Mouse (Mus musculus) embryonic facial prominence, embryonic 15.5 days (tissue): ENCODE measurements around the gene Sipa1l1. TPM values are rescaled to one million over a fixed set of nuclear protein-coding genes. Genes with fewer than 3 reads are reported as not detected.

ENCODE experiments used
- ATAC-seq: fragments of 200-750 bp; cut with Nextera tagmentation; 2 replicates; pipeline ENCODE4 v1.8.0; 2017; ENCODE audit warnings: low read depth, moderate TSS enrichment; ENCODE audit not compliant: insufficient number of reproducible peaks, low FRiP score, low TSS enrichment
- H3K27ac ChIP-seq: fragments of 300-500 bp; sonication (generic); replicated peaks from 2 replicates; pipeline ENCODE4 v1.5.1; 2015; ENCODE audit warnings: mild to moderate bottlenecking, inconsistent platforms
- H3K27me3 ChIP-seq: fragments of 300-500 bp; sonication (generic); 2 replicates; pipeline ENCODE4 v1.6.1; 2015; ENCODE audit warnings: inconsistent platforms
- H3K36me3 ChIP-seq: fragments of 300-500 bp; sonication (generic); 2 replicates; pipeline ENCODE4 v1.6.1; 2015; ENCODE audit warnings: mild to moderate bottlenecking, inconsistent platforms
- H3K4me1 ChIP-seq: fragments of 300-500 bp; sonication (generic); 2 replicates; pipeline ENCODE4 v1.6.1; 2015; ENCODE audit warnings: inconsistent platforms
- H3K4me2 ChIP-seq: fragments of 300-500 bp; sonication (generic); replicated peaks from 2 replicates; pipeline ENCODE4 v1.6.1; 2015; ENCODE audit warnings: mild to moderate bottlenecking, inconsistent platforms
- H3K4me3 ChIP-seq: fragments of 300-500 bp; sonication (generic); replicated peaks from 2 replicates; pipeline ENCODE4 v1.5.1; 2015; ENCODE audit warnings: mild to moderate bottlenecking, inconsistent platforms
- H3K9ac ChIP-seq: fragments of 300-500 bp; sonication (generic); 2 replicates; pipeline ENCODE4 v1.6.1; 2015; ENCODE audit warnings: inconsistent platforms
- H3K9me3 ChIP-seq: fragments of 300-500 bp; sonication (generic); replicated peaks from 2 replicates; pipeline ENCODE4 v1.6.1; 2016; ENCODE audit warnings: inconsistent platforms
- WGBS: fragments of 180-500 bp; shearing (Covaris S2); methylation state at CpG from one replicate; pipeline ENCODE4 v1.1.7; 2015; 5-methylcytosine and 5-hydroxymethylcytosine counted together
- polyA plus RNA-seq: library from polyadenylated mRNA; unstranded; fragments of >200 nt; fragmentation: Nextera tagmentation; extraction: Ambion mirVana; gene quantifications from 2 replicates; pipeline ENCODE4 v1.2.1, GENCODE M21; 2015

Gene Sipa1l1
- polyA plus RNA-seq, 1 experiment from 2014 or later: 29.8 TPM

DNA sequence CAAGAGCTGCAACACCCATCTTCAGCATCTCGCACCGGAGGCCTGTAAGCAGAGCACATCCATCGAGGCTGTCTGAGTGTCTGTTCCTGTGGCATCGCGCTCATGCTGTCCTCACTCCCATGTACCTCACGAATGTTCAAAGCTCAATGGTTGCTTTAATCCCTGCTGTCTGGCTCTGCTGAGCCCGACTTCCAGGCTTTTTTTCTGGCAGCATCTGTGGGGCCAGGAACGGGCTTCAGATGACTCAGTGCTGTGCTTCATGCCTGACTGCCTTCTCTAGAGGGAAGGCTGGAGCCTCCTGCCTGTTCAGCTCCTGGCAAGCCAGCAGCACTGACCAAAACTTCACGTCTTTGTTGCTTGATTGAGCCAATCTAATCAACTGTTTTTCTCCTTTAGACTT, 228.6 kb downstream of the Sipa1l1 start:
- no peaks in the 10 kb centered on the region for H3K9me3 ChIP-seq
- no peak overlapping the region for H3K4me3 ChIP-seq
- peaks cover 14% of the 10 kb centered on the region; the same call in 1 of the 2 replicates for H3K36me3 ChIP-seq
- no peak overlapping the region for H3K27ac ChIP-seq
- no peak for ATAC-seq
- H3K4me2 ChIP-seq: no peak overlapping the region
- H3K4me1 ChIP-seq: peaks cover 28% of the 10 kb centered on the region
- no peak overlapping the region for H3K9ac ChIP-seq
- H3K27me3 ChIP-seq: no peaks in the 10 kb centered on the region
- WGBS: 51% methylated on average over 9 of the region's 9 CpGs

DNA sequence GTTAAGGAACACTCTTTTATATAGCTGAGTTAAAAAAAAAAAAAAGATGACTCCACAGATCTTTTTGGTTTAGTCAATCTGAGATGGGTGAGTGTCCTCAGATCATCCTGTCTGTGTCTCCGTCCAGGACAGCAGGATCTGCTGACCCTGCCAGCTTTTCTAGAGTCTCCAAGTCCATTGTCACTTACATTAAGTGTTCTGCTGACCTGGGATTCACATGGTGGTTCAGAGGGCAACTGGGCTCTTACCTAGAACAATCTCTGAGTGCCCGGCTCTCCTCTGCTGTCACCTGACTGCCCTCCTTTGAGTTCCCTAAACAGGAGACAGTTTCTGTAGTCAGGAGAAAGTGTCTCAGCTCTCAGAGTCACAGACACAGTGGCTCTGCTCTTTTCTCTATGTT, 229.8 kb downstream of the Sipa1l1 start:
- H3K9me3 ChIP-seq: no peaks in the 10 kb centered on the region
- peaks cover 19% of the 10 kb centered on the region for H3K36me3 ChIP-seq
- H3K9ac ChIP-seq: no peak overlapping the region
- H3K4me2 ChIP-seq: no peak overlapping the region
- H3K27me3 ChIP-seq: no peaks in the 10 kb centered on the region
- no peak overlapping the region for H3K27ac ChIP-seq
- no peak overlapping the region for H3K4me3 ChIP-seq
- ATAC-seq: no peak
- peaks cover 27% of the 10 kb centered on the region for H3K4me1 ChIP-seq
- WGBS: 93% methylated on average over 2 of the region's 2 CpGs

GRCm38 (mm10) chr12:82399971-82400720, 231.0 kb downstream of the Sipa1l1 start:
- H3K4me3 ChIP-seq: no peak overlapping the region
- H3K4me2 ChIP-seq: no peak overlapping the region
- H3K4me1 ChIP-seq: peaks cover 20% of the 10 kb centered on the region; the same call in 1 of the 2 replicates
- 80% methylated on average over 6 of the region's 6 CpGs for WGBS
- H3K27ac ChIP-seq: no peak overlapping the region
- H3K9ac ChIP-seq: no peak overlapping the region
- H3K36me3 ChIP-seq: peaks cover 20% of the 10 kb centered on the region
- H3K27me3 ChIP-seq: no peaks in the 10 kb centered on the region
- H3K9me3 ChIP-seq: no peaks in the 10 kb centered on the region
- ATAC-seq: no peak

- Histone ChIP-seq H3K36me3 (peaks cover 20% of the 10 kb centered on the region), H3K4me2 (no peak overlapping the region), H3K4me1 (peaks cover 20% of the 10 kb centered on the region; the same call in 1 of the 2 replicates), H3K27ac (no peak overlapping the region), H3K9ac (no peak overlapping the region), H3K9me3 (no peaks in the 10 kb centered on the region), H3K4me3 (no peak overlapping the region), H3K27me3 (no peaks in the 10 kb centered on the region)
- 53% methylated on average over 7 of the region's 7 CpGs for WGBS
- ATAC-seq: no peak
Observed at GRCm38 (mm10) chr12:82400783-82401182, 231.7 kb downstream of the Sipa1l1 start.

DNA sequence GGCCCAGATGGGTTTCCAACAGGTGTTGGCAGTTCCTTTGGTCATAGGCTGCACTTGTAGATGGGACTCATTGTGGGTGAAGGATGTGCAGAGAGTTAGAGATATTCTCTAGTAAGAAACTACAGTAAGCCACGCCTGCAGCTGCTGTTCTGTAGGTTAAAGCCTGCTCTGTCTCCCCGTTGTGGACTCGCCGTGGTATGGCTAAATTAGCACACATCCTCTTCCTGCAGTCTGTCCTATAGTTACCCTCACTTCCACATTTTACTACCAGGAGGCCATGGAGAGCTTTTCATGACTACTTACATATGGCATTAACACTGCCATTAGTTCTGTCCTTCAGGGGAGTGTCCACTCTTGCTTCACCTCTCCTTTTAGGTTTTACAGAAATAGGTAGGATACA, 232.3 kb downstream of the Sipa1l1 start:
- no peak overlapping the region for H3K4me3 ChIP-seq
- no peak overlapping the region for H3K27ac ChIP-seq
- H3K9me3 ChIP-seq: no peaks in the 10 kb centered on the region
- WGBS: 57% methylated on average over 4 of the region's 4 CpGs
- no peaks in the 10 kb centered on the region for H3K27me3 ChIP-seq
- peaks cover 20% of the 10 kb centered on the region; the same call in 1 of the 2 replicates for H3K4me1 ChIP-seq
- no peak overlapping the region for H3K4me2 ChIP-seq
- H3K9ac ChIP-seq: no peak overlapping the region
- ATAC-seq: no peak
- H3K36me3 ChIP-seq: peaks cover 15% of the 10 kb centered on the region

DNA sequence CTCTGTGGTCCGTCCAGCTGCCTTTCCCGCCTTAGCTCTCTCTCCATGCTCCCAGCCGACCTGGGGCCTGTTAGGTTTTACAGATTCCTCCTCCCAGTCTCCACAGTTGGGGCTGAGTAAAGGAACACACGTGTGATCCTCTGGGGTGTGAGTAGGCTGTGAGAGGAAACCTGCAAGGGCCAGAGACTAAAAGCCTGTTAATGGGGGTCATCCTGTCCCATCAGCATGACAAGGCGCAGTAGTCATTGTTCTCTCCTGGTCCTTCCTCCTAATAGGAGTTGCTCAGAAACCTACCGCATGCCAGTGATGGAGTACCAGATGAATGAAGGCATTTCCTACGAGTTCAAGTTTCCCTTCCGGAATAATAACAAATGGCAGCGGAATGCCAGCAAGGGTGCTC, 233.5 kb downstream of the Sipa1l1 start:
- Histone ChIP-seq H3K27ac (no peak overlapping the region), H3K4me2 (no peak overlapping the region), H3K4me1 (peaks cover 22% of the 10 kb centered on the region), H3K27me3 (no peaks in the 10 kb centered on the region), H3K4me3 (no peak overlapping the region), H3K9ac (no peak overlapping the region), H3K36me3 (peaks cover 10% of the 10 kb centered on the region), H3K9me3 (no peaks in the 10 kb centered on the region)
- WGBS: 80% methylated on average over 9 of the region's 9 CpGs
- ATAC-seq: no peak

DNA sequence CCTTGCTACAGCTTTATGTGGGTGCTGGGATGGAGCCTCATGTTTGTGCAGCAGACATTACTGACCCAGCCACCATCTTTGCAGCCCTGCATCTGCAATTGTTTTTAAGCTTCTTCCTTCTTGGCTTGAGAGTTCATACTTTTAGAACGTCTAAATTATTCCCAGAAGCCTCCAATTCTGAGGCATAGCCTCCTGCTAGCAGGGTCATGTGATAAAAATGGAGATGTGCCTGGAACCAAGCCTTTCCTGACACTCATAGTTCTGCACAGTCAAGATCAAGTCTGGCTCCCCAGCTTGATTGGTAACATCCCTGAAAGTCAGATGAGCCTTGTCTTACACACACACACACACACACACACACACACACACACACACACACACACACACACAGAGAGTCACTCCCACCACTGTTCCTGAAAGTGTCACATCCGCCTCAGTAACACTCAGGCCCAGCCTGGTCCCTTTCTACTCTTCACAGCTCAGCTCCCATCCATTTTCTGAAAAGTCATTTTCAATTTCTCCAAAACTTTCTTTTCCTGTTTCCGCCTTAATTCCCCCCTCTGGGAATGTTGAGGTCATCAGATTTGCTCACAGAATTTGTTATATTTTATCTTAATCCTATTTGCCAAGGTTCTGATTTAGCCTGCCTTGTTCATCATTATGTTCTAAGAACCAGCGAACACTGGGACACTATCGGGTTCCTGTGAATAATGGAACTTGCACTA, 238.6 kb downstream of the Sipa1l1 start:
- peak overlapping the region; percentile 18; the same call in 1 of the 2 replicates for H3K27ac ChIP-seq
- peak; percentile 30; the same call in 1 of the 2 replicates for ATAC-seq
- H3K9me3 ChIP-seq: no peaks in the 10 kb centered on the region
- H3K27me3 ChIP-seq: no peaks in the 10 kb centered on the region
- peaks cover 21% of the 10 kb centered on the region for H3K4me1 ChIP-seq
- peaks cover 9% of the 10 kb centered on the region for H3K36me3 ChIP-seq
- H3K4me3 ChIP-seq: no peak overlapping the region
- H3K4me2 ChIP-seq: no peak overlapping the region
- 51% methylated on average over 5 of the region's 5 CpGs for WGBS
- H3K9ac ChIP-seq: no peak overlapping the region

- no peaks in the 10 kb centered on the region for H3K9me3 ChIP-seq
- peaks cover 29% of the 10 kb centered on the region for H3K4me1 ChIP-seq
- no peak overlapping the region for H3K4me3 ChIP-seq
- H3K27me3 ChIP-seq: no peaks in the 10 kb centered on the region
- H3K4me2 ChIP-seq: no peak overlapping the region
- no peak overlapping the region for H3K9ac ChIP-seq
- H3K27ac ChIP-seq: 0 out of 2 replicates have a peak overlapping the region, but pooled peaks have one; percentile 1
- peaks cover 6% of the 10 kb centered on the region; the same call in 1 of the 2 replicates for H3K36me3 ChIP-seq
- WGBS: 70% methylated on average over 6 of the region's 6 CpGs
- ATAC-seq: no peak
Observed at GRCm38 (mm10) chr12:82408486-82408885, 239.4 kb downstream of the Sipa1l1 start.

- Histone ChIP-seq H3K36me3 (0 out of 2 replicates have a peak, but pooled peaks cover 2% of the 10 kb centered on the region), H3K4me2 (no peak overlapping the region), H3K4me1 (peaks cover 30% of the 10 kb centered on the region), H3K27ac (no peak overlapping the region), H3K27me3 (no peaks in the 10 kb centered on the region), H3K4me3 (no peak overlapping the region), H3K9me3 (no peaks in the 10 kb centered on the region), H3K9ac (no peak overlapping the region)
- WGBS: 59% methylated on average over 7 of the region's 7 CpGs
- ATAC-seq: no peak
Observed at GRCm38 (mm10) chr12:82409686-82410472, 240.8 kb downstream of the Sipa1l1 start.

DNA sequence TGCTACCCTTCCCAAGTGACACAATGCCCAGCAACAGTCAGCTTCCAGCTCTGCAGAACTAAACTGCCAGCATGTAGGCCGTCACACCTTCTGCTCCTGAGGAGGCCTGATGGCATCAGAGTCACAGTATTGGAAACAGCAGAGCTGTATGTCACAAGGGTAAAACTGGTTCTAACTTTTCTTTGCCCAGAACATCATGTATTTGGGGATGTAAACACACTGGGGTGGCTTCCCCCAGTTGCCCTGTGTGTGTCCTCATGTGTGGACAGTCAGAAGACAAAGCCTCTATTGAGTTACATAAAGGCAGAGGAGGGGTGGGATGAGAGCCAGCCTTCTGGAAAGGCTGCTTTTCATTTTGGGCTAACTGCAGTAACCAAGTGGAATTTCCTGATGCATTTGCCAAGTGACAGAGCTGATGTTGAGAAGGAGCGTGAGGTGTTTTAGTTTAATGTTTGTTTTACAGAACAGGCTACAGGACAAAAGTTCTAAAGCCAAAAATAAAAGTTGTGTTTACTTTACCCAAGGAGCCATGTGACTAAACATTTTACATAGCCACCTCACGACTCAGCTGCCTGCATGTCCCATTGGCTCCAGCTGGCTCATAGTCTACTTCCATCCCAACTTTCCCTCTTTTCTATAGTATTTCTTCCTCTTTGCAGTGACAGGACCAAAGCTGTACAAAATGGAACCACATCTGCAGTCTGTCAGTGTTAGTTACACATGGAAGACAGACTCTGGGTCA, 243.3 kb downstream of the Sipa1l1 start:
- H3K9ac ChIP-seq: no peak overlapping the region
- H3K27me3 ChIP-seq: no peaks in the 10 kb centered on the region
- H3K4me2 ChIP-seq: no peak overlapping the region
- WGBS: 39% methylated on average over 3 of the region's 3 CpGs
- H3K27ac ChIP-seq: peak overlapping the region; percentile 85
- peaks cover 9% of the 10 kb centered on the region; the same call in 1 of the 2 replicates for H3K36me3 ChIP-seq
- ATAC-seq: peak; percentile 35; the same call in 1 of the 2 replicates
- H3K4me3 ChIP-seq: no peak overlapping the region
- no peaks in the 10 kb centered on the region for H3K9me3 ChIP-seq
- H3K4me1 ChIP-seq: peaks cover 35% of the 10 kb centered on the region
